Mouse (Mus musculus): ENCODE data around the gene Enho. TPM values are rescaled to one million over a fixed set of nuclear protein-coding genes. Genes with fewer than 3 reads are reported as not detected.
A peak's percentile ranks its signal among the peaks of the same experiment; 100 is the strongest.

The Enho gene
- total RNA-seq, 2 experiments from 2014 or later, result 59.7 to 62.0 TPM

DNA sequence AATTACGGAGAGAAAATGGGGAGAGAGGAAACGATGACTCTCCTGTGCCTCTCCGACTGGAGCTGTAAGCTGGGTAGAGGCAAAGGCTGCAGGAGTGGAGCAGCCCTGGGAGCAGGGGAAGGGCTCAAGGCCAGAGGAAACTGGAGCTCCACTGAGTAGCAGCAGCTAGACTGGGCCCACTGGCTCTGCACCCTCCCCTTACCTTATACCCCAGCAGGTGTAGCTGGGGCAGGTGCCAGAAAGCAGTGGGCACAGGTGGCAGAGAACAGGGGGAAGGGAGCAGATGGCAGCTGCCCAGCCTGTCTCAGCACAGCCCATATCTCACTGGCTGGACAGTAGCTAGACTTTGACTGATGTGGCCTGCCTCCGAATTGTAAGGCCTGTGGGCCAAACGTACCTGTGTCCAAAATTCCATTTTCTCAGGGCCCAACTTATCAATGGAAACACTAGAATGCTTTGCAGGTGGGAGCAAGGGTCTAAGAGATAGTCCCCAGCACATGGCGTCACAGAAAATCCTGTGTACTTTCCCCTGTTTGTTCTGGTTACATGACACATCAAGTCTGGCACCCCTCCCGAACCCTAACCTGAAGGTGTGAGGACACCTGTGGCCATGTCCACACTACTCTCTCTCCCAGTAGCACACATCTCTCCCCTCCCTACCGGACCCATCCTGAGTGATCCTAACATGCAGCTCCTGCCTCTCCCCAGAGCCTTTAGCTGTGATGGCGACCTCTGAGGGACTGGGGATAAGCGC is 3.1 kb downstream of the Enho start:
- DNase-seq (ENCODE audit: low spot score in 2 of 2), result no peak
- no peak for TF ChIP-seq CTCF (conservative IDR thresholded peaks at IDR 0.05)
- Histone ChIP-seq H3K4me3 (no peak overlapping the region), H3K27ac (0 out of 2 replicates have a peak overlapping the region, but pooled peaks have one; percentile 93)

GRCm38 (mm10) chr4:41636366-41636765 is 3.8 kb downstream of the Enho start:
- no peak overlapping the region for H3K4me3 ChIP-seq
- H3K27ac ChIP-seq, result no peak overlapping the region
- no peak for DNase-seq (ENCODE audit: low spot score in 2 of 2)
- TF ChIP-seq CTCF (conservative IDR thresholded peaks at IDR 0.05), result no peak

GRCm38 (mm10) chr4:41635906-41636305 is 4.2 kb downstream of the Enho start:
- DNase-seq (ENCODE audit: low spot score in 2 of 2), result no peak
- TF ChIP-seq CTCF (conservative IDR thresholded peaks at IDR 0.05), result no peak
- H3K27ac ChIP-seq, result no peak overlapping the region
- H3K4me3 ChIP-seq, result no peak overlapping the region

GRCm38 (mm10) chr4:41635224-41635623 is 4.9 kb downstream of the Enho start:
- H3K4me3 ChIP-seq, result no peak overlapping the region
- no peak overlapping the region for H3K27ac ChIP-seq
- no peak for DNase-seq (ENCODE audit: low spot score in 2 of 2)
- TF ChIP-seq CTCF (conservative IDR thresholded peaks at IDR 0.05), result peak; percentile 29

- no peak for TF ChIP-seq CTCF (conservative IDR thresholded peaks at IDR 0.05)
- DNase-seq (ENCODE audit: low spot score in 2 of 2), result no peak
- no peak overlapping the region for H3K27ac ChIP-seq
- H3K4me3 ChIP-seq, result no peak overlapping the region
Measured at GRCm38 (mm10) chr4:41634631-41635030, 5.5 kb downstream of the Enho start.

- H3K27ac ChIP-seq, result no peak overlapping the region
- DNase-seq (ENCODE audit: low spot score in 2 of 2), result no peak
- TF ChIP-seq CTCF (conservative IDR thresholded peaks at IDR 0.05), result no peak
Measured at GRCm38 (mm10) chr4:41633001-41633400, 7.1 kb downstream of the Enho start.

DNA sequence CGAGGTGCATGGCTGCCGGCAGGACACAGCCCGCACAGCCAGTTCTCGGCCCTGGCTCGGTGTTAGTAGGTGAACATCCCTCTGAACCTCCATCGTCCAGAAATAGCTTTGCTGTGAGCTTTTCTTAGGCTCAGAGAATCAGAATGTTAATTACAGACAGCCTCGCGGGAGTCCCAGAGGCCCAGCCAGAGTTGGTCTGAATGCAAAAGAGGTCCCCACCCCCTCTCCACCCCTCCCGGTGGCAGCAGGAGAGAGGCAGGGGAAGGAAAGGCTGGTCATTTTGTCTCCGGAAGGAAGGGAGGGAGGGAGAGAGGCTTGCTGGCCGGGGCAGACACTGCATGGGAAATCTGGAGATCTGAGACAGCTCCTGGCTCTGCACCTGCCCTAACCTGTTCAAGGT is 8.7 kb downstream of the Enho start:
- H3K4me3 ChIP-seq, result no peak overlapping the region; the same call in 1 of the 2 replicates
- no peak for TF ChIP-seq CTCF (conservative IDR thresholded peaks at IDR 0.05)
- H3K27ac ChIP-seq, result peak overlapping the region; percentile 84
- DNase-seq (ENCODE audit: low spot score in 2 of 2), result peak; percentile 47 to 64

More at GRCm38 (mm10) chr4:41633001-41633400, 7.1 kb downstream of the Enho start:
- no peak overlapping the region for H3K4me3 ChIP-seq

DNA sequence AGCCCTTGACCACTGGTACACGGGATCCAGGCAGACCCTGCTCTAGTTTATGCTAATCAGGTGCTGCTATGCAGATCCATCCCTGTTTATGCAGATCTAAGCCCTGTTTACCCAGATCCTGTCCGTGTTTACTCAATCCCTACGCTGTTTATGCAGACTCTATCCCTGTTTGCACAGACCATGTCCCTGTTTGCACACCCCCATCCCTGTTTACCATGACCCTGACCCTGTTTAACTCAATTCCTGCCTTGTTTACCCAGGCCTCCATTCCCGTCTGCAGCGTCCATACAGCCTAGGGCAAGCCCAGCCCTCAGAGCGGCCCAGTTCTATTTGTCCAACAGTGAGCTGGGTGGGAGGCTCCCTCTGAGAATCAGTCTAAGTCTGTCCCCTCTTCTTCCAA is 9.9 kb downstream of the Enho start:
- no peak overlapping the region for H3K27ac ChIP-seq
- no peak for TF ChIP-seq CTCF (conservative IDR thresholded peaks at IDR 0.05)
- DNase-seq (ENCODE audit: low spot score in 2 of 2), result no peak
- H3K4me3 ChIP-seq, result no peak overlapping the region

DNA sequence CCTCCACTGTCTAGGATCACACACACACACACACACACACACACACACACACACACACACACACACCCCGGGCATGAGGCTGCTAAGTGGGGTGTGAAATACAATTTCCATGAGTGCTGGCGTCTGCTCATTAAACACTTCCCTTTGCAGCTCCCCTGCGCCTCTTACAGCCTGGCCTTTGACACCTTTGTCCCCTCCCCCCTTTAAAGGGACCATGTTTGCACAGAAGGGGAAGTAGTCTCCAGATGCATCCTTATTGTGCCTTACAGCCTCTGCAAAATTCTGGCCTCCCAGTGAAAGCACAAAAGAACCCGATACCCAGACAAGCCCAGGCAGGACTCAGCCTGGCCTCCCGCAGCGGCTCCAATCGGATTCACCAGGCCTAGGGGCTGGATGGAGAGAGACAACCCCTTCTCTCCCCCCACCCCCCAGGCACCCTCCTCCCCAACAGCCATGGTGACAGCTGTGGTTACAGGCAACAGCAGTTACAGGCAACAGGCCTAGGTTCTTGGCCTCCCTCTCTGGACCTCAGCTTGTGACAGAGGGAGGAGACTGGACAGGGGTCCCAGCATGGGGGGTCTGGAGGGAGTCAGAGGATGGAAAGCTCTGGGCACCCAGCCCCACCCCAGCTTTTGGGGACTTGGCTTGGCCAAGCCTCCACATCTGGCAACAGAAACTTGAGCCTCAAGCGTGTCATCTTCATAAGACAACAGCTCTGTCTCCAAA is 11.8 kb downstream of the Enho start:
- no peak for TF ChIP-seq CTCF (conservative IDR thresholded peaks at IDR 0.05)
- no peak overlapping the region for H3K27ac ChIP-seq
- DNase-seq (ENCODE audit: low spot score in 2 of 2), result no peak
- no peak overlapping the region for H3K4me3 ChIP-seq

DNA sequence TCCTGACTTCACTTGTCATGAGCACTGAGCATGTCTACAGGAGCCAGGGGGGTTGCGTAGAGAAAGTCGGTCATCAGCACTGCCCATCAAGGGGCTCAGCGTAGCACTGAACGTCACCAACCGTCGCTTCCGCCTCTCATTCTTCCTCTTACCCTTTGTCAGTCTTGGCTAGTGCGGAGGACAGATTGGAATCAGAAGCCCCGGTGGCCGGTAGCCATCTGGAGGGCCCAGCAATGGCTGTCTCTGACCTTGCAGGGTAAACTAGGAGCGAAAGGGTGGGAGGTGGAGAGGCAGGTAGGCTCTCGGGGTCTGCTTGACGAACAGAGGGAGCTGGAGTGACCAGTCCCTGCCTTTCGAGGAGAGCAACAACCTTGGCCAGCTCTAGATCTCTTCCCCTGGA is 18.1 kb downstream of the Enho start:
- Histone ChIP-seq H3K4me3 (no peak overlapping the region), H3K27ac (no peak overlapping the region)
- no peak for DNase-seq (ENCODE audit: low spot score in 2 of 2)
- TF ChIP-seq CTCF (conservative IDR thresholded peaks at IDR 0.05), result no peak

DNA sequence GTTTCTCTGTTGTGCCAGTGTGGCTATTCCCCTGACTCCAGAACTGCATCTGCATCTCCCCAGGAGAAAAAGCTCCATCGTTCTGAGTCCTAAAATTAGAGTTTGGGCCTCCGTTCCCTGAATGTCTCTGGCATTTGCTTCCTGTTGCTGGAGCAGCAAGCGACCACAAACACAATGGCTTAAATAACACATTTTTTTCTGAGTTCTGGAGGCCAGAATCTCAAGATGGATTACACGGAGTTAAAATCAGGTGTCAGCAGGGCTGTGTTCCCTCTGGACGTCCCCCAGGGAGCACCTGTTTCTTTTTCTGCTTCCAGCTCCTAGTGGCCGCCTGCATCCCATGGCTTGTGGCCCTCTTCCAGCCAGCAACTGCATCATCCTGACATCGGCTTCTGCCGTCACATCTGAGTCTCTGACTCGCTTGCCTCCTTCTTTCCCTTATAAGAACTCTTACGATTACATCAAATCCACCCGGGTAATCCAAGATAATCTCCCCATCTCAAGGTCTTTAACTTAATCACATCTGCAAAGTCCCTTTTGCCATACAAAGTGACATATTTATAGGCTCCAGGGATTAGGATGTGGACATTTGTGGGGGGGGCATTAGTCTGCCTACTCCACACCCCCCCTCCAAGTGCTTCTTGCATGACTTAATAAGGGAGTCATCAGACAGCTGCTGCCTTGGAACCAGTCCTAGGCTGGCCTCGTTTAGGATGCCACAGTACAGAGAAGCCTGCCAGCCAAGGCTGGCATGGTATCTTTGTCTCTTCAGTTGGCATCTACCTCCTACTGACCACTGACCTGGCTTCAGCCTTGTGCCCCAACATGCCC is 21.0 kb downstream of the Enho start:
- Histone ChIP-seq H3K4me3 (no peak overlapping the region), H3K27ac (peak overlapping the region; percentile 47)
- peak; percentile 39 to 63 for DNase-seq (ENCODE audit: low spot score in 2 of 2)
- TF ChIP-seq CTCF (conservative IDR thresholded peaks at IDR 0.05), result no peak; the same call in 1 of the 2 replicates

GRCm38 (mm10) chr4:41615661-41616599 is 24.2 kb downstream of the Enho start:
- Histone ChIP-seq H3K4me3 (no peak overlapping the region), H3K27ac (peak overlapping the region; percentile 87)
- peak; percentile 71 to 89 for DNase-seq (ENCODE audit: low spot score in 2 of 2)
- TF ChIP-seq CTCF (conservative IDR thresholded peaks at IDR 0.05), result peak; percentile 70

All from layer of hippocampus, adult 2 months (tissue).